Mouse (Mus musculus) B cell, adult 2 months (primary cell): ENCODE measurements at regions not wholly inside any gene's neighbourhood (a gene's known extent, or its start where the extent isn't known, plus 50 kb on each side); places are given as distances from the start of the nearest gene placed in this dataset.
"Not testable (repeated sequence)": the region's sequence is repeated elsewhere in the genome, so short reads cannot be mapped to it uniquely, and the experiment has no call there.

Source experiments
- DNase-seq, 2 experiments: peaks; one replicate each; pipeline ENCODE4 v3.0.0; 2022

GRCm38 (mm10) chrX:70606349-70606748, 129.4 kb upstream of the Tmem185a start:
- DNase-seq = no peak

- peak; percentile 9 to 15 for DNase-seq
These were observed 105.4 kb upstream of the Tmem185a start for GRCm38 (mm10) chrX:70582344-70582743.

GRCm38 (mm10) chrX:70580171-70580570, 103.2 kb upstream of the Tmem185a start:
- DNase-seq = no peak

- DNase-seq = not testable (repeated sequence)
These were observed 97.3 kb upstream of the Tmem185a start for GRCm38 (mm10) chrX:70574243-70574642.

- not testable (repeated sequence) for DNase-seq
These were observed 93.6 kb upstream of the Tmem185a start for GRCm38 (mm10) chrX:70570586-70570985.

GRCm38 (mm10) chrX:70569339-70569979, 92.5 kb upstream of the Tmem185a start:
- not testable (repeated sequence) for DNase-seq
